Mouse (Mus musculus) retina, embryonic 14.5 days (tissue): Measurements from ENCODE around the gene Zmiz1.
A peak's percentile ranks its signal among the peaks of the same experiment; 100 is the strongest.

Experiments
- DNase-seq: peaks from one replicate; pipeline ENCODE4 v3.0.0-alpha.2; 2015; ENCODE audit warnings: low spot score

Gene Zmiz1

DNA sequence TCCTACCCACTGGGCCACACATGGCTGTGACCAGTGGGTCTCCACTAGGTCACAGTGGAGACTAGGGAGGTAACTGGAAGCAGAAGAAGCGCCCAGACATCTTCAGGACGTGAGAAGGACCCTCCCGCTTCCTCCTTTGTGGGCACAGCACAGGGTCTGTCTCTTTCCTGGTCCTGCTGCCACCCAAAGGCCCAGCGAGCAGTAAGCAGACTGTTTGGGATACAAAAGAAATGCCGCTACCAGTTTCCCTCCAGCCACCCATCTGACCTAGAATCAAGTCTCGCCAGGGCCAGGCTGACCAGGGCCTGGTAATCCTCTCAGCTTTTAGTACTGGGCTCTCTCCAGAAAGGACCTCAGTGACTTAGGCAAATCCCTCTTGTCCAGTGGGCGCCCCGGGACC lies 156.6 kb downstream of the Zmiz1 start:
- DNase-seq, result no peak

DNA sequence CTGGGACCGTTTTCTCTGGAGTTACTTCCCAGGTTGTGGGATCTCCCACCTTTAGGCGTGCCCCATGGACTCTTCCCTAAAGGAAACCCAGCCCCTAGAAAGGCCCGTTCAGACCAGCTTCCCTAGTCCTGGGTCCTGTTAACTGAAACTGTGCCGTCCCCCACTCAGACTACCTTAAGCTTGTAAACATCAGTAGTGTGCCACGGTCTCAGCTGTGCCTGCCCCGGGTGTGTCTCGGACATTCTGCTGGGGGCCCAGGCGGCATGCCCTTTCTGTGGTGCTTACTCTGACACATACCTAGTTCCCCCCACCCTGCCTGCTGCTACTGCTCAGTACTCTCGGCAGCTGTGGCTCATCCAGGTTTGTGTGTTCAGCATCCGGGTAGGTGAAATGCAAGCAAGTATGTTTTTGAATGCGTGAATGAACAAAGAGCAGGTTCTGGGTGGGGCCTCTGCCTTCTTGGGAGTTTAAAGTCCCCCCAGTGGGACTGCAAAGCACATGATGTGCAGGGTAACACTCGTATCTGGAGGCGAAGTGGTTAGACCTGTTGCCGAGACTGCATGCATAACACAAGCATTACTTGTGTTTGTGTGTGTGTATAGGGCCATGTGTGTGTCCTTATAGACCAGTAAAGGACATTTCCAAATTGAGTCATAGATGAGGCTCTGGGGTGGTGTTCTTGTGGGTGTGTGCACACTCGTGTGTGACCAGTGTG lies 157.2 kb downstream of the Zmiz1 start:
- DNase-seq, result no peak

DNA sequence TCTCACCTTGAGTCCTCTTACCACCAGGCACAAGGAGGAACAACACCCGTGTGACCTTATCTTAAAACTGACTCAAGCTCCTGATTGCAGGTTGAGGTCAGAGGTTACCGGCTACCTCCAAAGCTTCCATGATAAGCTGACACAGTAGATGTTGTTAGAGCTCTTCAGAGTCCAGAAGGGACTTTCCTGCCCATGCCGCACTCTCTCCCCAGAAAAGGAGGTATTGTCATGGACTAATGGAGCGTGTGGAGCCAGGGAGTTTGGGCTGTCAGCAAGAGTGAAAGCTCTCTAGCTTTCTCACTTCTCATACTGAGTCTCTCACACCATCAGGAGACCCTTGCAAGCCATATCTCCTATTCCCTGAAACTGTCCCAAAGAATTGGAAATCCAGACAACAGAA lies 158.3 kb downstream of the Zmiz1 start:
- DNase-seq, result peak; percentile 54

GRCm38 (mm10) chr14:25619066-25619762 lies 160.2 kb downstream of the Zmiz1 start:
- DNase-seq, result no peak

- no peak for DNase-seq
These were observed 161.8 kb downstream of the Zmiz1 start for GRCm38 (mm10) chr14:25620766-25621165.

DNA sequence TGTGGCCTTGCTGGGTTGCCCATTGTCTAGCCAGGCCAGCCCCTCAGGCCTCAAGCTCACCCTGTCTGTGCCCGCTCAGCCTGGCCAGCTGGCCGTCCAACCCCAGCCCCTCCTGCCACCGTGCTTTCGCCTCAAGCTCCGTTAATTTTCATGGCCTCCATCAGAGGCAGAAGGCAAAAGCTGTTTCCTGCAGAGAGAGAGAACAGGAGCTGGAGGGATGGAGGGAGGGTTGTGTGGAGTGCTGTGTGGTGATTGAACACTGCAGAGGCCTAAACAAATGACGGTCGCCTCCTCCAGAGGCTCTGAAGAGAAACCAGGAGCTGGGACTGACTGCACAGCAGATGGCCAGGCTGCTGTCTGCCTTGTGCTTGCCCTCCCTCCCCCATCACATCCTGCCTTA lies 164.7 kb downstream of the Zmiz1 start:
- DNase-seq, result peak; percentile 49

GRCm38 (mm10) chr14:25624659-25625058 lies 165.7 kb downstream of the Zmiz1 start:
- DNase-seq, result no peak

DNA sequence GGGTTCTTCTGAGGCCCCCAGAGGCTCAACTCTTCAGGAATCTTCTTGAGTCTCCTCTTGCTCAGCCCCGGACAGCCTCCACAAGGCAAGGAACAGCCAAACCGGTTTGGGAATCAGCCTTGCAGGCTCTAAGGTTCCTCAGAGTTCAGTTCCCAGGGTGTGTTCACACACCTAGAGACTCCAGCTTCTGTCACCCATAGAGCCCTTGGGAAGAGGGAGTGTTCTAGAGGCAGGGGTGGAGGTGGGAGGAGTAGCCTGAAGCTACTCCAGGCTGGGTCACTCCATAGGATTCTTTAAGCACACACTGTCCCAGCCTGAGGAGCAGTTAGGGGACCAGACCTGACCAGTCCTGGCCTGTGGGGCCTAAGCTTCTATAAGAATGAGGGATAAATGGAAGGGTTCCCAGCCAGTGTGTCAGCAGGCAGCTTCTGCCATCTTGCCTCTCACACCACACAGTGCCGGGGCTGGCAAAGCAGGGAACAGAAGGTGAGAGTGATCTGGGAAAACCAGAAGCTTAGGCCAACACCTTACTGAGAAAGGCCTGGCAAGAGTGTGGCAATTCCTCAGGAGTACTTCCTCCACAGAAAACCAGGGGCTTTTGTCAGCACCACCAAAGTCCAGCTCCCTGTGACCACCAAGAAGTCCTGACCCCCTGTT lies 168.7 kb downstream of the Zmiz1 start:
- no peak for DNase-seq

GRCm38 (mm10) chr14:25628448-25629099 lies 169.6 kb downstream of the Zmiz1 start:
- DNase-seq, result no peak

GRCm38 (mm10) chr14:25629866-25630606 lies 171.1 kb downstream of the Zmiz1 start:
- no peak for DNase-seq

GRCm38 (mm10) chr14:25630647-25631409 lies 171.8 kb downstream of the Zmiz1 start:
- no peak for DNase-seq

DNA sequence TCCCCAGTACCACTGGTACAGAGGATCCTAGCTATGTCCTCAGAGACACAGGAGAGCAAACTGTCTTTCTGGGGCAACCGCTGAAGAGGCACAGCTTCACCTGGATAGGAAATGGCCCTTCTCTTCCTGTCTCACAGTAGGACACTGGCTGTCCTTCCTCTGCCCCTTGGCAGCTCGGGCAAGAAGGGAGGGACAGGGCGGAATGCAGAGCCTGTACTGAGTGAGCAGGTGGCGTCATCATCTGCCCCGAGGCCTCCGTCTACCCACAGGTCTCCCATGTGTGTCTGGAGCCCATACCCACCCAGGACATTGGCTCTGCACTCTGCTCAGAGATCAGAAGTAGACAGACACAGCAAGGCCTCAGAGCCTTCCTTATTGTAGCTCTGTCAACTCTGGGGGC lies 172.5 kb downstream of the Zmiz1 start:
- no peak for DNase-seq

DNA sequence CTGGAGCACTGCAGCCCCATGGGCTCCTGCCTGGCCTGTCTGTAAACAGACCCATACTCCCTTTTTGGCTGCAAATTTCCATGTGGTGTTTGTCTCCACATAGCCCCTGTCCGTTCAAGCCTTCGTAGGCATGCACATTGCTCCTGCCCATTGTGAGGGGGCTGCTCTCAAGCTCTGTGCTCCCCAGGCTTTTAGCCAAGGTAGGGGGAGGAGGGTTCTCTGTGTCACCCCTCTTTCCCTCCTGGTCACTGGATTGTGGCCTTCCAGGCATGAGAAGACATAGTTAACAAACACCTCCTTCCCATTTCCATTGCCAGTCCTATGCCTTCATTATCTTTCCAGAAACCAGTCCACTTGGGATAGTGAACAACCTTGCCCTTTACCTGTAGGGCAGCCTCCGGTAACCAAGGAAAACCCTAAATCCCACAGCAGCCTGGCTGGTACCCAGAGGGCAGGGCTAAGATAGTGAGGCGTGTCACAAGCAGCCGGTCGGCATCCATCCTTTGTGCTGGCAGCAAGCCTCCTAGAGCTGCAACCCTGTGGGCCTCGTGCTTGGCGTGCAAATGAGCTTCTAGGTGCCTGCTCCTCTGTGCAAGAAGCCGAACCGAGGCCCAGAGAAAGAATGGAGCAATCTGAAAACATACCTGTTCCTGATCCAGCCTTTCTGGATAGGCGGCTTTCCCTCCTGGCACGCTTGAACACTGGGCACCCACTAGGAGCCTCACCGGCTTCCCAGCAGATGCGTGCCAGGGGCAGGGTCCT lies 174.7 kb downstream of the Zmiz1 start:
- DNase-seq, result no peak

DNA sequence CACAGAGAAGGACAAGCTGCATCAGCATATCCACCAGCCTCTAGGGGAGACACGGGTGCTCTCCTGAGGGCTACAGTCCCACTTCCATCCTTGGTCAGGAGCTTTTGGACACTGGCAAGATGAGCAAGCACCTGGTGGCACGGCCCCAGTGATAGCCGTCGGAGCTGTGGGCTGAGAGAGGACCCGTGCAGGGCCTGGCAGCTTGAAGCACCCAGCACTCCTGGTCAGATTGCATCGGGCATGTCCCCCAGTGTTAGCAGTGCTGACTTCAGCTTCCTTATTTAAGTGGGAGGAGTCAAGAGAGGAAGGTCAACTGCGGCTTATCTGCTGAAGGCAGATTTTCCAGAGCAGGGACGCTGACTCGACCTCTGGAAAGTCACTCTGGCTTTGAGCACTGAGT lies 175.3 kb downstream of the Zmiz1 start:
- no peak for DNase-seq

DNA sequence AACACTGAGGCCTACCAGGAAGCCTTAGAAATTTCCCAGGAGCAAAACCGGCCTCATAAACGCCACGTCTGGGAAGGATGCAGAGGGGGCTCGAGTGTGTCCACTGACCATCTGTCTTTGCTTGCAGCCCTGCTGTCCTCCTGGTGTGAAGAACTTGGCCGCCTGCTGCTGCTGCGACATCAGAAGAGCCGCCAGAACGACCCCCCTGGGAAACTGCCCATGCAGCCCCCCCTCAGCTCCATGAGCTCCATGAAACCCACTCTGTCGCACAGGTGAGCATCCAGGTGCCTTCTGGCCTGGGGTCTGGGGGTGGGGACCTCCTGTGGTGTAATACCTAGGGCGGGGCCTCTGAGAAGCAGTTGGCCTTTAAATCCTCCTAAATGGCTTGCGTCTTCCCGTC lies 176.8 kb downstream of the Zmiz1 start:
- no peak for DNase-seq

DNA sequence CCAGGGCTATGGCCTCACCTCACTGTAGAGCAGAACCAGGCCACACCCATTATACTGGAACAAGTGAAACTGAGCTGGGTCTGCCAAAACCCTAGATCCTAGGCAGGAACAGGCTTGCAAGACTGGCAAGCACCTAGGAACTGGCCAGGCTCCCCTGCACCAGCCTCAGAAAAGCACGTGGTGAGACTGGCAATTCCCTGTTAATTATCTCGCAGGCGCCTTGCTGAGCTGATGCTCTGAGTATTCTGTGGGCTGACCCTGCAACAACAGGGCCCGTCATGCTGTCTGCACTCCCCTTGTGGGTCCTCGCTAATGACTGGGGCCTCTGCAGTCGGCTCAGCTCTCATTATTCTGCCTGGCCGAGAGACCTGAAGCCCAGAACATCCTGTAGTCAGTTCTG lies 177.3 kb downstream of the Zmiz1 start:
- DNase-seq, result peak; percentile 78

DNA sequence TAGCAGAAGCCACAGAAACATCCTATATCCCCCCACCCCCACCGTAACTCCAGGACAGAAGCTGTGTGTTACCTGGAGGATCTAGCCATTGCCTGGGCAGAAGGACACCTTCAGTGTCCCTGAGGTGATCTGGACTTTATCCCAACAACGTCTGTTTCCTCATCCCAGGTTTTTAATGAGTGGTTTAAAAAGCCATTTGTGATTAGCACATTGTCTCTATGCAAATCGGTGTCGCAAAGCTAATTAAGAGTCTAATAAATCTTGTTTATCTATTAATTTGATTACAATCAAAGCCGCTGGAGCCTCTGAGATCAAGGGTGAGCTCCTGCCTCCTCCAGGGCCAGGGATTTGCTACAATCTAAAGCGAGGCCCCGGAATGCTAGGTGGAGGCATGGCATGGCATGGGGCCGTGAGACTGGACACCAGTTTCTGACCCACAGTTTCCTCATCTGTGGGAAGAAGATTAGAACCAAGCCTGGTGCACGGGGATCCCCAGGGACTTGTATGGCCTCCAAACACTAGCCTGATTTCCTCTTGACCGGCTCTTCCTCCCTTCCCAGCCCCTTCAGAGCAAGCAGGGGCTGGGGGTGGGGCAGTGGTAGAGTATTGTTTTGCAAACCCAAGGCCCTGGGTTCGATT lies 180.3 kb downstream of the Zmiz1 start:
- no peak for DNase-seq

GRCm38 (mm10) chr14:25639979-25640378 lies 181.0 kb downstream of the Zmiz1 start:
- DNase-seq, result no peak

- DNase-seq, result no peak
These were observed 181.6 kb downstream of the Zmiz1 start for GRCm38 (mm10) chr14:25640421-25641056.

DNA sequence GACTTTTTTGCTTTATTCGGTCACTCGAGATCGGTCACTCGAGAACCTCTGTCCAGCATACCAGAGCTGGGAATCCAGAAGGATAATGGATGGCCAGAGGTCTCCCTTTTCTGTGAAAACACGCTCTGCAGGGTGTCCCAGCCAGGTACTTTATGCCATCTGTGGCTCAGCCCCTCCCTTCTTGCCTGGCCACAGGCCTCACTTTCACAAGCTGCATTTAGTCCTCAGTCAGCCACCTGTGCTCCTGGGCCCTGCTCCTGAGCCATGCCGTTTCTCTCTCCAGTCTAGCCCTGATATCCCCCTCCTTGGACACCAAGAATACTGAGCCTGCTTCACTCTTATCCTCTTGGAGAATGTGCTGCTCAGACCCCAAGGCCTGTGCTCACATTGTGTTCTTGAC lies 182.1 kb downstream of the Zmiz1 start:
- DNase-seq, result no peak
